Mouse (Mus musculus): Measurements from ENCODE around the gene Srpk2. TPM values are rescaled to one million over a fixed set of nuclear protein-coding genes. Genes with fewer than 3 reads are reported as not detected.
A peak's percentile ranks its signal among the peaks of the same experiment; 100 is the strongest.

Gene Srpk2
- total and polyA plus RNA-seq, 2 experiments: 2.9 to 14.5 TPM

DNA sequence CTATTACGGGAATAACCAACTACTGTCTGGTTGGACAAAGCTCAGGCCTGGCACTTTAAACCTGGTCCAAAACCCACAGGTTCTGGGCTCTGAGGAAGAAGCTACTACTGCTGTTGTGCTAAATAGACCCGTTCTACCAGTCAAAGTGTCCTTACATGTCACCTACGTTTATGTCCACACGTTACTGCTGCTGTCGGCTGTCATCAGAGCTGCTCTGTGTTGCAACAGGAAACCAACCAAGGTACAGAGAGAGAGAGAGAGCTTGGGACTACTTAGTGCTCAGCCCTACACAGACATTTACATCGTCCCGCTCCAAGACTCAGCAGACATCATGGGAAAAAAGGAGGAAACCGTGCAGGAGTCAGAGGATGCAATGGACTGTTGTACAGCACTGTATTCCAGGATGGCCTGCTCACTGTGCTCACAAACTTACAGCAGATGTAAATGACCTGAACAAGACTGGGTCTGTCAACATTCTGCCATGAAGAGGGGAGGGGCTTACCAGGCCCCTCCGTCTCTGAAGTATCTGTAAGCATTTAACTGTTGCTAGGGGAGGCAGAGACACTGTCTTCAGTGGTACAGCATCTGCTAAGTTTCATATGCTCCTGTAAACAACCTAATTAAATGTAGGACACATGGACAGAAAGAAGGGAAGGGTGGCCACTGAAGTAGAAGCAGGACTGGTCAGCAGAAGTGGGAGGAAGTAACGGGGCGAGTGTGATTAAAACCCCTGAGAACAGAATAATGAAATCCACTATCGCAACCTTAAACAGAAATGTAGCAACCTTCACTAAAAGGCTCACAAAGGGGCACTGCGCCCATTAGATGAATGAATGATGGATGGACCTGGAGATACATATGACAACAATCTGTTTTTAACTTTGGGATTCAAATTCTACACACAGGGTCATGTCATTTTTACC, 97.6 kb downstream of the Srpk2 start:
- Histone ChIP-seq H3K9ac (ENCODE audit: low read depth, low read length) (no peak overlapping the region), H3K36me3 (ENCODE audit: control insufficient read depth, insufficient read depth, low read length) (no peaks in the 10 kb centered on the region; the same call in 1 of the 2 replicates), H3K79me2 (ENCODE audit: control insufficient read depth, insufficient read depth, low read length) (peaks cover 7% of the 10 kb centered on the region; the same call in 1 of the 2 replicates), H3K27ac (replicated peaks; ENCODE audit: insufficient read depth, low read depth, low read length) (no peak overlapping the region), H3K4me1 (ENCODE audit: control insufficient read depth, insufficient read depth, low read length) (no peaks in the 10 kb centered on the region; the same call in 1 of the 2 replicates), H3K27me3 (ENCODE audit: control insufficient read depth, insufficient read depth, low read length) (no peaks in the 10 kb centered on the region), H3K4me3 (ENCODE audit: insufficient read depth, low read depth, low read length) (no peak overlapping the region)
- WGBS: 84% methylated on average over 13 of the region's 13 CpGs
- no peak for TF ChIP-seq CTCF (IDR thresholded peaks at IDR 0.05; ENCODE audit: low read depth, low read length)
- no peak for TF ChIP-seq POLR2A (IDR thresholded peaks at IDR 0.05; ENCODE audit: extremely low read depth, insufficient read depth, low read length)
- DNase-seq (ENCODE audit: extremely low read depth, low read depth, low spot score): no peak

DNA sequence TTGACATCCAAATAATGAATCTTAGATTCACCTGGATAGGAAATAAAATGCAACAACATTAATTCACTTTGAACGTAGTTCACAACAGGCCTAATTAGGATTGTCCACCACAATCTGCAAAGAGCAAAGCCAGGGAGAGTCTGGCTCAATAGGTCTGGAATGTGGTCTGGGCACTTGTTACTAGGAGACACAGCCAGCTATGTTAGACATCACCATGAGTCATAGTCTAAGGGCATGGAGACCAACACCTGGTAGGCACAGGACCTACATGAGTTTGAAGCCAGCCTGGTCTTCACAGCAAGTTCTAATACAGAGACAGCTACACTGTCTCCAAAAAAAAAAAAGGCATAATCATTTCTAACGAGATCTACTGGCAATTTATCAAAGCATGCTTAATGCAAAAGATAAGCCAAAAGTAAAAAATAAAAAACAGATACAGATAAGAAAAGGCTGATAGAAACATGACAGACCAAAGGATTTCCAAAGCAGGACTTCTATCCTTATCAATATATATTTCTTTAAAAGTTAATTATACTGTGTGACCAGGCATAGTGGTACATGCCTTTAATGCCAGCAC, 102.8 kb downstream of the Srpk2 start:
- H3K27ac ChIP-seq (replicated peaks; ENCODE audit: insufficient read depth, low read depth, low read length): no peak overlapping the region
- no peak overlapping the region for H3K9ac ChIP-seq (ENCODE audit: low read depth, low read length)
- no peaks in the 10 kb centered on the region for H3K27me3 ChIP-seq (ENCODE audit: control insufficient read depth, insufficient read depth, low read length)
- DNase-seq (ENCODE audit: extremely low read depth, low read depth, low spot score): no peak
- H3K36me3 ChIP-seq (ENCODE audit: control insufficient read depth, insufficient read depth, low read length): no peaks in the 10 kb centered on the region
- no peak for TF ChIP-seq POLR2A (IDR thresholded peaks at IDR 0.05; ENCODE audit: extremely low read depth, insufficient read depth, low read length)
- H3K4me3 ChIP-seq (ENCODE audit: insufficient read depth, low read depth, low read length): no peak overlapping the region
- peaks cover 18% of the 10 kb centered on the region for H3K4me1 ChIP-seq (ENCODE audit: control insufficient read depth, insufficient read depth, low read length)
- H3K79me2 ChIP-seq (ENCODE audit: control insufficient read depth, insufficient read depth, low read length): peaks cover under 1% of the 10 kb centered on the region; the same call in 1 of the 2 replicates
- 75% methylated on average over 2 of the region's 2 CpGs for WGBS

DNA sequence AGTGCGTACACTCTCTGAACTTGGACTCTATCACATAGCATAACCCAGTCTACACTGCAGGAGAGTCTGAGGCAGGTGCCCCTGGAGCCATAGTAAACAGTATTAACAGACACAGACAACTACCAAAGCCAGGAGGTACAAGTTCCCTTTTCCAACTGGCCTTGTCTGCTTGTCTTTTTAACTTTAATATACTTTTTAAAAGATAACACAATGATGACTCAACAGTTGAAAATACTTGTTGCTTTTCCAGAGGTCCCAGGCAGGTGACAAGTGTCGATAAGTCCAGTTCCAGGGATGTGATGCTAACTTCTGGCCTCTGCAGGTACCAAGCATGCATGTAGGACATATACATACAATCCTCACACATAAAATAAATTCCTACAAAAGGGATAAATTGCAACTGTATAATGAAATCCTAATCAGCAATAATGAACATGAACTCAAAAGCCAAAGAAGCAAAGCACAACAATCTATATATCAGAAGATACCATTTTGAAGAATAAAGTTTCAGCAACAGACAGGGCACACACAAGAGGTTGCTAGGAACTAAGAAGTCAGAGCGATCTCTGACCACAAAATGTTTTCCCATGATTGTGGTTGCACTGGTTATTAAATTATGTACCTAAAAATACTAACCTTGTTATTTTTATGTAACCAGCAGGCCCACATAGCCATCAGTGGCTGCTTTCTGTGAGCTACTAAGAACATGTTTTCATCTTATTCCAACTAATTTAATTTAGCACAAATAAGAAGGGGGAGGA, 105.1 kb downstream of the Srpk2 start:
- Histone ChIP-seq H3K36me3 (ENCODE audit: control insufficient read depth, insufficient read depth, low read length) (no peaks in the 10 kb centered on the region), H3K79me2 (ENCODE audit: control insufficient read depth, insufficient read depth, low read length) (peaks cover 3% of the 10 kb centered on the region; the same call in 1 of the 2 replicates), H3K27ac (replicated peaks; ENCODE audit: insufficient read depth, low read depth, low read length) (no peak overlapping the region), H3K4me3 (ENCODE audit: insufficient read depth, low read depth, low read length) (no peak overlapping the region), H3K27me3 (ENCODE audit: control insufficient read depth, insufficient read depth, low read length) (no peaks in the 10 kb centered on the region), H3K9ac (ENCODE audit: low read depth, low read length) (no peak overlapping the region), H3K4me1 (ENCODE audit: control insufficient read depth, insufficient read depth, low read length) (peaks cover 19% of the 10 kb centered on the region)
- no peak for DNase-seq (ENCODE audit: extremely low read depth, low read depth, low spot score)
- TF ChIP-seq POLR2A (IDR thresholded peaks at IDR 0.05; ENCODE audit: extremely low read depth, insufficient read depth, low read length): no peak
- 79% methylated on average over 3 of the region's 3 CpGs for WGBS

DNA sequence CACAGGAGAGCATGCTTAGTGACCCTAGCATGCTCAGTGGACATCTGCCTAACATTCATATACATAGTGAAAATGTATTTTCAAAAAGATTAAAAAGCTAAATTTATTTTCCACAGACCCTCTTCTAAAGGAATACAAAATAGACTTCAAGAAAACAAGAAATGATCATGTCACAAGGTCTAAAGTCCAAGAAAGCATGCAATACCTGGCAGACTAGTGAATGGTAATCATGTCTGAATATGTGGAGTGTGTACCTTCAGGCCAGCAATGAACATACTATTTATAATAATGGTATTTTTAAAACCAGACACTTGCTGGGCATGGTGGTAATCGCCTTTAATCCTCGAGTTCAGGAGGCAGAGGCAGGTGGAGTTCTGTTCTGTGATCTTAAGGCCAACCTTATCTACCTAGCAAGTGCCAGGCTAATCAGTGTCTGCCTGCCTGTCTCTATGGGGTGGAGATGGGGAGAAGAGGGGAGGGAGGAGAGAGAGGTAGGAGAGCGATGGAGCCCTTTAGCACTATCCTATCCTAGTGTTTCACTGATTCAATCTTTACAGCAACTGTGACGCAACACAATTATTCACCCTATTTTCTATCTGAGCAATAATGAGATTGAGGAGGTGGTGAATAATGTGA, 106.0 kb downstream of the Srpk2 start:
- Histone ChIP-seq H3K27ac (replicated peaks; ENCODE audit: insufficient read depth, low read depth, low read length) (no peak overlapping the region), H3K9ac (ENCODE audit: low read depth, low read length) (no peak overlapping the region), H3K36me3 (ENCODE audit: control insufficient read depth, insufficient read depth, low read length) (peaks cover 6% of the 10 kb centered on the region; the same call in 1 of the 2 replicates), H3K79me2 (ENCODE audit: control insufficient read depth, insufficient read depth, low read length) (peaks cover 3% of the 10 kb centered on the region; the same call in 1 of the 2 replicates), H3K4me1 (ENCODE audit: control insufficient read depth, insufficient read depth, low read length) (peaks cover 19% of the 10 kb centered on the region), H3K4me3 (ENCODE audit: insufficient read depth, low read depth, low read length) (no peak overlapping the region), H3K27me3 (ENCODE audit: control insufficient read depth, insufficient read depth, low read length) (no peaks in the 10 kb centered on the region)
- peak; percentile 64 for DNase-seq (ENCODE audit: extremely low read depth, low read depth, low spot score)
- WGBS: 89% methylated on average over 4 of the region's 4 CpGs
- TF ChIP-seq CTCF (IDR thresholded peaks at IDR 0.05; ENCODE audit: low read depth, low read length): no peak
- no peak for TF ChIP-seq POLR2A (IDR thresholded peaks at IDR 0.05; ENCODE audit: extremely low read depth, insufficient read depth, low read length)

DNA sequence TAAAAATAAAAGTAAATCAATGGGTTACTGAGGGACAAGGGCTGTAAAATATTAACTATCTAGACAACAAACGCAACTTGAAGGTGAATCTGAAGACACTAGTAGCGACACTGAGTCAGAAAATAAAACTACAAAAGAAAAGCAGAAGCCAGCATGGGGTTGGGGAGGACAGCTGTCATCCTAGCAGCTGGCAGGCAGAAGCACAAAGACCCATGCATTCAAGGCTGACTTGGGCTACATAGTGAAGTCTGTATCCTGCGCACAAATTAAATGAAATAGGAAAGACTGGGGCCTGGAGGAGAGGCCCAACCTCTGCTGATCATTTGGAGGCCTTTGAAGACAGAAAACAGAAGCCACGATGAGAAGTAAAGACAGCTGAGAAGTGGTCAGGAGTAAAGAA, 106.6 kb downstream of the Srpk2 start:
- peaks cover 19% of the 10 kb centered on the region for H3K4me1 ChIP-seq (ENCODE audit: control insufficient read depth, insufficient read depth, low read length)
- peaks cover 6% of the 10 kb centered on the region; the same call in 1 of the 2 replicates for H3K36me3 ChIP-seq (ENCODE audit: control insufficient read depth, insufficient read depth, low read length)
- no peak overlapping the region for H3K9ac ChIP-seq (ENCODE audit: low read depth, low read length)
- 49% methylated on average over 4 of the region's 4 CpGs for WGBS
- H3K79me2 ChIP-seq (ENCODE audit: control insufficient read depth, insufficient read depth, low read length): peaks cover 3% of the 10 kb centered on the region; the same call in 1 of the 2 replicates
- H3K4me3 ChIP-seq (ENCODE audit: insufficient read depth, low read depth, low read length): no peak overlapping the region
- TF ChIP-seq CTCF (IDR thresholded peaks at IDR 0.05; ENCODE audit: low read depth, low read length) (no peak), POLR2A (IDR thresholded peaks at IDR 0.05; ENCODE audit: extremely low read depth, insufficient read depth, low read length) (no peak)
- no peaks in the 10 kb centered on the region for H3K27me3 ChIP-seq (ENCODE audit: control insufficient read depth, insufficient read depth, low read length)
- H3K27ac ChIP-seq (replicated peaks; ENCODE audit: insufficient read depth, low read depth, low read length): peak overlapping the region; percentile 63
- DNase-seq (ENCODE audit: extremely low read depth, low read depth, low spot score): no peak

All from liver, adult 2 months (tissue).